10 mouse cellular contexts compared by ENCODE assay signal in genomic region chr6:99670481-99671119, GRCm38 (mm10). TPM values are rescaled to one million over a fixed set of nuclear protein-coding genes. Genes with fewer than 3 reads are reported as not detected.
DNase-seq lines count a peak whose midpoint lies in the region; ATAC-seq and TF ChIP-seq lines count a peak whose summit lies in the region.
"Had no signal": no experiment of that assay in that cellular context is flagged by ENCODE, and none has a peak within 500 bp of the region (broad histone marks: within the 10 kb centered on the region; RNA-seq: fewer than 3 reads in every experiment).

No protein-coding gene starts in this region.

- TF ChIP-seq POLR2A in testis, adult 2 months (IDR thresholded peaks at IDR 0.05; ENCODE audit: control insufficient read depth, low read depth, low read length) = no peak
- TF ChIP-seq POLR2A in bone marrow, adult 2 months (IDR thresholded peaks at IDR 0.05; ENCODE audit: borderline replicate concordance, control insufficient read depth, low read depth, low read length) = no peak

- H3K9me3 ChIP-seq in hindbrain, embryonic 14.5 days (ENCODE audit: control insufficient read depth, low read length) = no peaks in the 10 kb centered on the region
- H3K9me3 ChIP-seq in midbrain, embryonic 15.5 days = no peaks in the 10 kb centered on the region

- intact Hi-C loops in left cerebral cortex, postnatal 10 days (cut with DNase I) = loop anchor here (10.0 kb wide), 1 partner anchor 1204 kb away; no protein-coding TSS in a partner anchor

- no peak overlapping the region for H3K4me3 ChIP-seq in testis, adult 2 months (ENCODE audit: control insufficient read depth, low read depth, low read length)
- no peak overlapping the region for H3K4me3 ChIP-seq in bone marrow, adult 2 months (replicated peaks; ENCODE audit: control insufficient read depth, low read depth, low read length)
- H3K4me3 ChIP-seq in hindbrain, embryonic 14.5 days (replicated peaks; ENCODE audit: low read length) = no peak overlapping the region
- no peak overlapping the region for H3K4me3 ChIP-seq in midbrain, embryonic 15.5 days
- H3K4me3 ChIP-seq: erythroblast, embryonic 14.5 days had no signal

- peaks cover 4% of the 10 kb centered on the region for H3K4me1 ChIP-seq in testis, adult 2 months (ENCODE audit: control insufficient read depth, insufficient read depth, low read length)
- H3K4me1 ChIP-seq in bone marrow, adult 2 months (ENCODE audit: control insufficient read depth, insufficient read depth, low read length) = no peaks in the 10 kb centered on the region; the same call in 1 of the 2 replicates
- peaks cover 41% of the 10 kb centered on the region for H3K4me1 ChIP-seq in hindbrain, embryonic 14.5 days (replicated peaks; ENCODE audit: control insufficient read depth, insufficient read depth, low read length)
- peaks cover 57% of the 10 kb centered on the region for H3K4me1 ChIP-seq in midbrain, embryonic 15.5 days

- H3K36me3 ChIP-seq in testis, adult 2 months (ENCODE audit: control insufficient read depth, insufficient read depth, low read length) = no peaks in the 10 kb centered on the region
- no peaks in the 10 kb centered on the region for H3K36me3 ChIP-seq in hindbrain, embryonic 14.5 days (replicated peaks; ENCODE audit: control insufficient read depth, insufficient read depth)
- no peaks in the 10 kb centered on the region for H3K36me3 ChIP-seq in midbrain, embryonic 15.5 days (replicated peaks)

- DNase-seq in testis, postnatal 14 days (ENCODE audit: low spot score) = no peak
- DNase-seq in fibroblast of lung, adult 2 months (ENCODE audit: low read depth) = peak; percentile 34
- DNase-seq in hindbrain, embryonic 14.5 days (ENCODE audit: low spot score) = peak; percentile 77
- DNase-seq in left cerebral cortex, postnatal 10 days (ENCODE audit: extremely low spot score in 1 of 2, low spot score in 2 of 2) = peak; percentile 59 to 70
- DNase-seq in thymus, postnatal 14 days = peak; percentile 77

- H3K27ac ChIP-seq in testis, adult 2 months (ENCODE audit: control insufficient read depth, insufficient read depth, low read depth, low read length) = no peak overlapping the region
- H3K27ac ChIP-seq in bone marrow, adult 2 months (ENCODE audit: control insufficient read depth, insufficient read depth, low read depth, low read length, poor library complexity) = no peak overlapping the region
- peak overlapping the region; percentile 60 for H3K27ac ChIP-seq in hindbrain, embryonic 14.5 days
- peak overlapping the region; percentile 78 for H3K27ac ChIP-seq in midbrain, embryonic 15.5 days
- H3K27ac ChIP-seq: macrophage had no signal

- no peak for ATAC-seq in hindbrain, embryonic 14.5 days (ENCODE audit: low FRiP score)
- peak; percentile 37 for ATAC-seq in midbrain, embryonic 15.5 days (replicated peaks)

- no peak overlapping the region for H3K4me2 ChIP-seq in hindbrain, embryonic 14.5 days (replicated peaks)
- peak overlapping the region; percentile 22; the same call in 1 of the 2 replicates for H3K4me2 ChIP-seq in midbrain, embryonic 15.5 days

- TF ChIP-seq CTCF in testis, adult 2 months (IDR thresholded peaks at IDR 0.05; ENCODE audit: control insufficient read depth, insufficient read depth, insufficient replicate concordance, low read depth, low read length) = peak; percentile 52; the same call in 1 of the 2 replicates
- TF ChIP-seq CTCF in bone marrow, adult 2 months (IDR thresholded peaks at IDR 0.05; ENCODE audit: control insufficient read depth, insufficient read depth, low read length) = peak; percentile 77

- WGBS in bone marrow, adult 2 months = 79% methylated on average over 7 of the region's 7 CpGs
- WGBS in hindbrain, embryonic 14.5 days = 56% methylated on average over 7 of the region's 7 CpGs
- WGBS in midbrain, embryonic 15.5 days = 56% methylated on average over 7 of the region's 7 CpGs

- no peaks in the 10 kb centered on the region for H3K27me3 ChIP-seq in testis, adult 2 months (ENCODE audit: control insufficient read depth, insufficient read depth, low read length)
- H3K27me3 ChIP-seq in hindbrain, embryonic 14.5 days (ENCODE audit: control insufficient read depth, insufficient read depth, low read length) = peaks cover 5% of the 10 kb centered on the region; the same call in 1 of the 2 replicates
- H3K27me3 ChIP-seq in midbrain, embryonic 15.5 days (replicated peaks) = no peaks in the 10 kb centered on the region

- no peak overlapping the region for H3K9ac ChIP-seq in hindbrain, embryonic 14.5 days
- H3K9ac ChIP-seq in midbrain, embryonic 15.5 days = no peak overlapping the region

RNA-seq across cellular contexts. Expression of gene Gm20696, which starts 4.0 kb away (rescaled TPM):
- 0.02 and 0.12 TPM in 2 replicates for polyA plus RNA-seq in testis, adult 2 months (2012; rRNA removed)
- polyA plus RNA-seq in bone marrow, adult 2 months (2011; ENCODE audit: insufficient read depth, insufficient read length, low replicate concordance, missing spikeins) = 3.5 and 5.7 TPM in 2 replicates
- polyA plus RNA-seq in hindbrain, embryonic 14.5 days (2014; fragmentation: Nextera tagmentation; extraction: Ambion mirVana) = 2.4 and 2.6 TPM in 2 replicates
- total RNA-seq in left cerebral cortex, postnatal 10 days (2021) = 1 to 10 TPM; 7.0 to 7.9 TPM
- 2.9 and 4.7 TPM in 2 replicates for polyA plus RNA-seq in midbrain, embryonic 15.5 days (2015; fragmentation: Nextera tagmentation; extraction: Ambion mirVana)
- polyA plus RNA-seq: erythroblast, embryonic 14.5 days had no signal

RNA-seq across cellular contexts. Expression of gene Eif4e3, which starts 4.0 kb away (rescaled TPM):
- 1.7 and 1.9 TPM in 2 replicates for polyA plus RNA-seq in testis, adult 2 months (2012; rRNA removed)
- polyA plus RNA-seq in bone marrow, adult 2 months (2011; ENCODE audit: insufficient read depth, insufficient read length, low replicate concordance, missing spikeins) = 4.5 and 7.2 TPM in 2 replicates
- 6.0 and 6.6 TPM in 2 replicates for polyA plus RNA-seq in hindbrain, embryonic 14.5 days (2014; fragmentation: Nextera tagmentation; extraction: Ambion mirVana)
- 10 to 100 TPM; 12.5 to 13.0 TPM for total RNA-seq in left cerebral cortex, postnatal 10 days (2021)
- polyA plus RNA-seq in midbrain, embryonic 15.5 days (2015; fragmentation: Nextera tagmentation; extraction: Ambion mirVana) = 8.6 TPM in 2 replicates
- polyA plus RNA-seq: erythroblast, embryonic 14.5 days had no signal

RNA-seq across cellular contexts. Expression of gene Gpr27, which starts 21.9 kb away (rescaled TPM):
- 0.14 and 0.19 TPM in 2 replicates for polyA plus RNA-seq in testis, adult 2 months (2012; rRNA removed)
- polyA plus RNA-seq in bone marrow, adult 2 months (2011; ENCODE audit: insufficient read depth, insufficient read length, low replicate concordance, missing spikeins) = 1.3 and 1.7 TPM in 2 replicates
- 23.0 and 27.9 TPM in 2 replicates for polyA plus RNA-seq in hindbrain, embryonic 14.5 days (2014; fragmentation: Nextera tagmentation; extraction: Ambion mirVana)
- 10 to 100 TPM; 57.5 to 60.0 TPM for total RNA-seq in left cerebral cortex, postnatal 10 days (2021)
- 21.4 and 24.6 TPM in 2 replicates for polyA plus RNA-seq in midbrain, embryonic 15.5 days (2015; fragmentation: Nextera tagmentation; extraction: Ambion mirVana)
- polyA plus RNA-seq: erythroblast, embryonic 14.5 days; macrophage had no signal

RNA-seq across cellular contexts. Expression of gene Prok2, which starts 55.6 kb away (rescaled TPM):
- 29.5 and 33.4 TPM in 2 replicates for polyA plus RNA-seq in testis, adult 2 months (2012; rRNA removed)
- polyA plus RNA-seq in bone marrow, adult 2 months (2011; ENCODE audit: insufficient read depth, insufficient read length, low replicate concordance, missing spikeins) = 2.2 TPM in 1 of 2 replicates, not detected in the other
- 0.18 TPM in 1 of 2 replicates, not detected in the other for polyA plus RNA-seq in hindbrain, embryonic 14.5 days (2014; fragmentation: Nextera tagmentation; extraction: Ambion mirVana)
- total RNA-seq in left cerebral cortex, postnatal 10 days (2021) = 1 to 10 TPM; 1.1 to 1.7 TPM
- 0.54 and 0.71 TPM in 2 replicates for polyA plus RNA-seq in midbrain, embryonic 15.5 days (2015; fragmentation: Nextera tagmentation; extraction: Ambion mirVana)
- polyA plus RNA-seq: erythroblast, embryonic 14.5 days; macrophage had no signal

Comparison
In these comparisons a context has a peak if more than half of its experiments do, and no peak if none do; other contexts are left out.
1. H3K27ac ChIP-seq: peak in hindbrain, embryonic 14.5 days (single experiment) and midbrain, embryonic 15.5 days (single experiment); none in testis, adult 2 months (single experiment) and bone marrow, adult 2 months (single experiment).